Mouse (Mus musculus): Measurements from ENCODE around the gene Exoc6.

DNA sequence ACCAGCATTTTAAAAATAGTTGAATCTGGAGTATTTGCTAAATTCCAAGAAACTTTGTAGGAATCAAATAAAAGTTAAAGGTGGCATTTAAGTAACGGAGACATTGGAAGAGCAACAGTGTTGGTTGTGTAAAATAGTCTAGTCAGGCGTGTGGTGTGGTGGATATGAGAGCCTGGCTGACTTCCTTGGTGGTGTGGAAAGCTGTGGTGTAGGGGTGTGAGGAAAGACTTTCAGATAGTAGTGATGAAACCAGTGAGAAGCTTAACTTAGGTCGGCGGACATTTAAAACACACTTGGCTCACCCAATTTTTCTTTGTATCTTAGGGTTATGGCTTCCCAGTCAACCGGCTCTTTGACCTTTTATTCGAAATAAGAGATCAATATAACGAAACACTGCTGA, 40.3 kb downstream of the Exoc6 start:
- TF ChIP-seq POLR2A (IDR thresholded peaks at IDR 0.05; ENCODE audit: control insufficient read depth, low read depth, low read length) = no peak
- TF ChIP-seq CTCF (IDR thresholded peaks at IDR 0.05; ENCODE audit: control insufficient read depth, insufficient read depth, insufficient replicate concordance, low read depth, low read length) = no peak

All from testis, adult 2 months (tissue).